Mouse (Mus musculus): ENCODE data around the gene Samd4. TPM values are rescaled to one million over a fixed set of nuclear protein-coding genes. Genes with fewer than 3 reads are reported as not detected.

The Samd4 gene
- total and polyA plus RNA-seq, 2 experiments, result 1.6 TPM

GRCm38 (mm10) chr14:47079911-47080310, 197.3 kb downstream of the Samd4 start:
- Histone ChIP-seq H3K27me3 (ENCODE audit: control insufficient read depth, insufficient read depth, low read length) (no peaks in the 10 kb centered on the region), H3K9ac (ENCODE audit: low read depth, low read length) (no peak overlapping the region), H3K27ac (replicated peaks; ENCODE audit: insufficient read depth, low read depth, low read length) (no peak overlapping the region), H3K4me1 (ENCODE audit: control insufficient read depth, insufficient read depth, low read length) (no peaks in the 10 kb centered on the region), H3K4me3 (ENCODE audit: insufficient read depth, low read depth, low read length) (no peak overlapping the region), H3K36me3 (ENCODE audit: control insufficient read depth, insufficient read depth, low read length) (no peaks in the 10 kb centered on the region), H3K79me2 (ENCODE audit: control insufficient read depth, insufficient read depth, low read length) (no peaks in the 10 kb centered on the region)
- no peak for TF ChIP-seq POLR2A (IDR thresholded peaks at IDR 0.05; ENCODE audit: extremely low read depth, insufficient read depth, low read length)
- TF ChIP-seq CTCF (IDR thresholded peaks at IDR 0.05; ENCODE audit: low read depth, low read length), result no peak
- 94% methylated on average over 7 of the region's 7 CpGs for WGBS
- DNase-seq (ENCODE audit: extremely low read depth, low read depth, low spot score), result no peak

GRCm38 (mm10) chr14:47083311-47083710, 200.7 kb downstream of the Samd4 start:
- TF ChIP-seq CTCF (IDR thresholded peaks at IDR 0.05; ENCODE audit: low read depth, low read length) (no peak), POLR2A (IDR thresholded peaks at IDR 0.05; ENCODE audit: extremely low read depth, insufficient read depth, low read length) (no peak)
- no peak overlapping the region for H3K27ac ChIP-seq (replicated peaks; ENCODE audit: insufficient read depth, low read depth, low read length)
- H3K79me2 ChIP-seq (ENCODE audit: control insufficient read depth, insufficient read depth, low read length), result no peaks in the 10 kb centered on the region
- H3K4me1 ChIP-seq (ENCODE audit: control insufficient read depth, insufficient read depth, low read length), result peaks cover 6% of the 10 kb centered on the region
- H3K36me3 ChIP-seq (ENCODE audit: control insufficient read depth, insufficient read depth, low read length), result no peaks in the 10 kb centered on the region
- no peak for DNase-seq (ENCODE audit: extremely low read depth, low read depth, low spot score)
- no peak overlapping the region for H3K9ac ChIP-seq (ENCODE audit: low read depth, low read length)
- H3K4me3 ChIP-seq (ENCODE audit: insufficient read depth, low read depth, low read length), result no peak overlapping the region
- 86% methylated on average over 9 of the region's 9 CpGs for WGBS
- H3K27me3 ChIP-seq (ENCODE audit: control insufficient read depth, insufficient read depth, low read length), result no peaks in the 10 kb centered on the region

- no peaks in the 10 kb centered on the region for H3K79me2 ChIP-seq (ENCODE audit: control insufficient read depth, insufficient read depth, low read length)
- no peak for TF ChIP-seq POLR2A (IDR thresholded peaks at IDR 0.05; ENCODE audit: extremely low read depth, insufficient read depth, low read length)
- TF ChIP-seq CTCF (IDR thresholded peaks at IDR 0.05; ENCODE audit: low read depth, low read length), result no peak
- DNase-seq (ENCODE audit: extremely low read depth, low read depth, low spot score), result no peak
- H3K4me3 ChIP-seq (ENCODE audit: insufficient read depth, low read depth, low read length), result no peak overlapping the region
- no peaks in the 10 kb centered on the region for H3K36me3 ChIP-seq (ENCODE audit: control insufficient read depth, insufficient read depth, low read length)
- no peak overlapping the region for H3K27ac ChIP-seq (replicated peaks; ENCODE audit: insufficient read depth, low read depth, low read length)
- H3K9ac ChIP-seq (ENCODE audit: low read depth, low read length), result no peak overlapping the region
- H3K27me3 ChIP-seq (ENCODE audit: control insufficient read depth, insufficient read depth, low read length), result no peaks in the 10 kb centered on the region
- 88% methylated on average over 6 of the region's 6 CpGs for WGBS
- peaks cover 6% of the 10 kb centered on the region for H3K4me1 ChIP-seq (ENCODE audit: control insufficient read depth, insufficient read depth, low read length)
These were observed 201.2 kb downstream of the Samd4 start for GRCm38 (mm10) chr14:47083838-47084237.

- DNase-seq (ENCODE audit: extremely low read depth, low read depth, low spot score), result no peak
- Histone ChIP-seq H3K9ac (ENCODE audit: low read depth, low read length) (no peak overlapping the region), H3K4me1 (ENCODE audit: control insufficient read depth, insufficient read depth, low read length) (peaks cover 6% of the 10 kb centered on the region), H3K79me2 (ENCODE audit: control insufficient read depth, insufficient read depth, low read length) (no peaks in the 10 kb centered on the region), H3K27ac (replicated peaks; ENCODE audit: insufficient read depth, low read depth, low read length) (no peak overlapping the region), H3K27me3 (ENCODE audit: control insufficient read depth, insufficient read depth, low read length) (no peaks in the 10 kb centered on the region), H3K36me3 (ENCODE audit: control insufficient read depth, insufficient read depth, low read length) (no peaks in the 10 kb centered on the region), H3K4me3 (ENCODE audit: insufficient read depth, low read depth, low read length) (no peak overlapping the region)
- WGBS, result 94% methylated on average over 2 of the region's 2 CpGs
- no peak for TF ChIP-seq POLR2A (IDR thresholded peaks at IDR 0.05; ENCODE audit: extremely low read depth, insufficient read depth, low read length)
- no peak for TF ChIP-seq CTCF (IDR thresholded peaks at IDR 0.05; ENCODE audit: low read depth, low read length)
These were observed 202.0 kb downstream of the Samd4 start for GRCm38 (mm10) chr14:47084686-47085085.

GRCm38 (mm10) chr14:47086123-47086522, 203.5 kb downstream of the Samd4 start:
- H3K27me3 ChIP-seq (ENCODE audit: control insufficient read depth, insufficient read depth, low read length), result no peaks in the 10 kb centered on the region
- no peak overlapping the region for H3K27ac ChIP-seq (replicated peaks; ENCODE audit: insufficient read depth, low read depth, low read length)
- no peaks in the 10 kb centered on the region for H3K36me3 ChIP-seq (ENCODE audit: control insufficient read depth, insufficient read depth, low read length)
- H3K9ac ChIP-seq (ENCODE audit: low read depth, low read length), result no peak overlapping the region
- TF ChIP-seq POLR2A (IDR thresholded peaks at IDR 0.05; ENCODE audit: extremely low read depth, insufficient read depth, low read length), result no peak
- TF ChIP-seq CTCF (IDR thresholded peaks at IDR 0.05; ENCODE audit: low read depth, low read length), result no peak
- WGBS, result 63% methylated on average over 3 of the region's 3 CpGs
- no peaks in the 10 kb centered on the region for H3K79me2 ChIP-seq (ENCODE audit: control insufficient read depth, insufficient read depth, low read length)
- no peak for DNase-seq (ENCODE audit: extremely low read depth, low read depth, low spot score)
- no peak overlapping the region for H3K4me3 ChIP-seq (ENCODE audit: insufficient read depth, low read depth, low read length)
- peaks cover 6% of the 10 kb centered on the region for H3K4me1 ChIP-seq (ENCODE audit: control insufficient read depth, insufficient read depth, low read length)

GRCm38 (mm10) chr14:47086743-47087142, 204.1 kb downstream of the Samd4 start:
- Histone ChIP-seq H3K27ac (replicated peaks; ENCODE audit: insufficient read depth, low read depth, low read length) (no peak overlapping the region), H3K4me1 (ENCODE audit: control insufficient read depth, insufficient read depth, low read length) (peaks cover 6% of the 10 kb centered on the region), H3K79me2 (ENCODE audit: control insufficient read depth, insufficient read depth, low read length) (no peaks in the 10 kb centered on the region), H3K4me3 (ENCODE audit: insufficient read depth, low read depth, low read length) (peak overlapping the region; percentile 49), H3K27me3 (ENCODE audit: control insufficient read depth, insufficient read depth, low read length) (no peaks in the 10 kb centered on the region), H3K36me3 (ENCODE audit: control insufficient read depth, insufficient read depth, low read length) (no peaks in the 10 kb centered on the region), H3K9ac (ENCODE audit: low read depth, low read length) (peak overlapping the region; percentile 63)
- TF ChIP-seq CTCF (IDR thresholded peaks at IDR 0.05; ENCODE audit: low read depth, low read length) (peak; percentile 89), POLR2A (IDR thresholded peaks at IDR 0.05; ENCODE audit: extremely low read depth, insufficient read depth, low read length) (no peak)
- 7% methylated on average over 16 of the region's 16 CpGs for WGBS
- peak; percentile 53 for DNase-seq (ENCODE audit: extremely low read depth, low read depth, low spot score)
